Mouse (Mus musculus) forebrain, embryonic 13.5 days (tissue): Measurements from ENCODE around the gene Tlr5. TPM values are rescaled to one million over a fixed set of nuclear protein-coding genes. Genes with fewer than 3 reads are reported as not detected.

ENCODE experiments used
- ATAC-seq: fragments of 200-750 bp; cut with Nextera tagmentation; 2 replicates; pipeline ENCODE4 v1.8.0; 2017
- H3K27ac ChIP-seq: fragments of 300-500 bp; sonication (generic); 2 replicates; pipeline ENCODE4 v1.5.1; 2015; ENCODE audit warnings: inconsistent platforms, mild to moderate bottlenecking, moderate library complexity
- H3K27me3 ChIP-seq: fragments of 300-500 bp; sonication (generic); 2 replicates; pipeline ENCODE4 v1.6.1; 2015; ENCODE audit warnings: mild to moderate bottlenecking, inconsistent platforms
- H3K36me3 ChIP-seq: fragments of 300-500 bp; sonication (generic); 2 replicates; pipeline ENCODE4 v1.6.1; 2015; ENCODE audit warnings: mild to moderate bottlenecking, inconsistent platforms; ENCODE audit not compliant: poor library complexity, severe bottlenecking
- H3K4me1 ChIP-seq: fragments of 300-500 bp; sonication (generic); 2 replicates; pipeline ENCODE4 v1.6.1; 2015; ENCODE audit warnings: inconsistent platforms
- H3K4me2 ChIP-seq: fragments of 300-500 bp; sonication (generic); 2 replicates; pipeline ENCODE4 v1.6.1; 2015; ENCODE audit warnings: inconsistent platforms, mild to moderate bottlenecking, moderate library complexity
- H3K4me3 ChIP-seq: fragments of 300-500 bp; sonication (generic); 2 replicates; pipeline ENCODE4 v1.5.1; 2015; ENCODE audit warnings: mild to moderate bottlenecking, inconsistent platforms
- H3K9ac ChIP-seq: fragments of 300-500 bp; sonication (generic); 2 replicates; pipeline ENCODE4 v1.6.1; 2015; ENCODE audit warnings: mild to moderate bottlenecking, inconsistent platforms
- H3K9me3 ChIP-seq: fragments of 300-500 bp; sonication (generic); replicated peaks from 2 replicates; pipeline ENCODE4 v1.6.1; 2016; ENCODE audit warnings: inconsistent platforms
- WGBS: fragments of 180-500 bp; shearing (Covaris S2); methylation state at CpG from one replicate; pipeline ENCODE4 v1.1.7; 2015; 5-methylcytosine and 5-hydroxymethylcytosine counted together
- polyA plus RNA-seq: library from polyadenylated mRNA; unstranded; fragments of >200 nt; fragmentation: Nextera tagmentation; extraction: Ambion mirVana; gene quantifications from 2 replicates; pipeline ENCODE4 v1.2.1, GENCODE M21; 2015

The Tlr5 gene
- 0.13 and 0.34 TPM in 2 replicates for polyA plus RNA-seq

GRCm38 (mm10) chr1:182954287-182955046 lies at the start of gene Tlr5:
TSS of gene Tlr5 (plus strand) at chr1:182954788.
- Histone ChIP-seq H3K4me1 (peaks cover 37% of the 10 kb centered on the region), H3K9me3 (no peaks in the 10 kb centered on the region), H3K9ac (peak within 1 kb of the TSS; percentile 62), H3K36me3 (no peaks in the 10 kb centered on the region), H3K4me2 (peak within 1 kb of the TSS; percentile 66), H3K4me3 (peak within 1 kb of the TSS; percentile 35), H3K27ac (peak within 1 kb of the TSS; percentile 40; the same call in 1 of the 2 replicates), H3K27me3 (peaks cover 30% of the 10 kb centered on the region)
- peak; percentile 31; the same call in 1 of the 2 replicates for ATAC-seq
- 23% methylated on average over 20 of the region's 21 CpGs for whole genome bisulfite sequencing

GRCm38 (mm10) chr1:182905669-182906068 lies 48.9 kb upstream of the Tlr5 start:
- Histone ChIP-seq H3K4me2 (no peak overlapping the region), H3K27ac (no peak overlapping the region), H3K4me1 (peaks cover 14% of the 10 kb centered on the region), H3K36me3 (no peaks in the 10 kb centered on the region), H3K4me3 (no peak overlapping the region), H3K27me3 (no peaks in the 10 kb centered on the region), H3K9me3 (no peaks in the 10 kb centered on the region), H3K9ac (no peak overlapping the region)
- ATAC-seq = no peak
- WGBS = 82% methylated on average over 3 of the region's 3 CpGs

- peak; percentile 91 for ATAC-seq
- Histone ChIP-seq H3K36me3 (no peaks in the 10 kb centered on the region), H3K4me2 (peak overlapping the region; percentile 18; the same call in 1 of the 2 replicates), H3K9me3 (0 out of 2 replicates have a peak, but pooled peaks cover 5% of the 10 kb centered on the region), H3K9ac (0 out of 2 replicates have a peak overlapping the region, but pooled peaks have one; percentile 2), H3K27ac (no peak overlapping the region), H3K4me3 (no peak overlapping the region), H3K4me1 (peaks cover 14% of the 10 kb centered on the region), H3K27me3 (no peaks in the 10 kb centered on the region)
- WGBS = 21% methylated on average over 14 of the region's 14 CpGs
Observed at GRCm38 (mm10) chr1:182908050-182909036, 46.2 kb upstream of the Tlr5 start.

GRCm38 (mm10) chr1:182909066-182909465 lies 45.5 kb upstream of the Tlr5 start:
- Histone ChIP-seq H3K4me3 (no peak overlapping the region), H3K9ac (no peak overlapping the region), H3K9me3 (0 out of 2 replicates have a peak, but pooled peaks cover 5% of the 10 kb centered on the region), H3K27ac (no peak overlapping the region), H3K4me2 (no peak overlapping the region), H3K4me1 (peaks cover 14% of the 10 kb centered on the region), H3K36me3 (no peaks in the 10 kb centered on the region), H3K27me3 (no peaks in the 10 kb centered on the region)
- no peak for ATAC-seq
- WGBS = 48% methylated on average over 3 of the region's 3 CpGs

- no peaks in the 10 kb centered on the region for H3K27me3 ChIP-seq
- H3K27ac ChIP-seq = no peak overlapping the region
- no peak overlapping the region for H3K9ac ChIP-seq
- H3K4me1 ChIP-seq = peaks cover 14% of the 10 kb centered on the region
- no peak for ATAC-seq
- H3K36me3 ChIP-seq = no peaks in the 10 kb centered on the region
- no peak overlapping the region for H3K4me3 ChIP-seq
- 0 out of 2 replicates have a peak, but pooled peaks cover 5% of the 10 kb centered on the region for H3K9me3 ChIP-seq
- WGBS = 84% methylated on average over 5 of the region's 5 CpGs
- H3K4me2 ChIP-seq = no peak overlapping the region
Observed at GRCm38 (mm10) chr1:182909596-182909995, 45.0 kb upstream of the Tlr5 start.

GRCm38 (mm10) chr1:182912591-182912990 lies 42.0 kb upstream of the Tlr5 start:
- H3K9me3 ChIP-seq = 0 out of 2 replicates have a peak, but pooled peaks cover 5% of the 10 kb centered on the region
- H3K27ac ChIP-seq = no peak overlapping the region
- WGBS = 69% methylated on average over 2 of the region's 2 CpGs
- peaks cover 14% of the 10 kb centered on the region for H3K4me1 ChIP-seq
- H3K4me2 ChIP-seq = no peak overlapping the region
- H3K9ac ChIP-seq = no peak overlapping the region
- ATAC-seq = no peak
- no peaks in the 10 kb centered on the region for H3K27me3 ChIP-seq
- H3K36me3 ChIP-seq = no peaks in the 10 kb centered on the region
- H3K4me3 ChIP-seq = no peak overlapping the region

- Histone ChIP-seq H3K4me1 (peaks cover 9% of the 10 kb centered on the region), H3K27ac (no peak overlapping the region), H3K4me2 (no peak overlapping the region), H3K36me3 (no peaks in the 10 kb centered on the region), H3K27me3 (no peaks in the 10 kb centered on the region), H3K9me3 (0 out of 2 replicates have a peak, but pooled peaks cover 5% of the 10 kb centered on the region), H3K9ac (no peak overlapping the region), H3K4me3 (no peak overlapping the region)
- ATAC-seq = no peak
- 79% methylated on average over 4 of the region's 4 CpGs for WGBS
Observed at GRCm38 (mm10) chr1:182914121-182914908, 40.3 kb upstream of the Tlr5 start.

GRCm38 (mm10) chr1:182916166-182916565 lies 38.4 kb upstream of the Tlr5 start:
- 94% methylated on average over 5 of the region's 5 CpGs for WGBS
- no peak for ATAC-seq
- H3K27ac ChIP-seq = no peak overlapping the region

GRCm38 (mm10) chr1:182918718-182919346 lies 35.8 kb upstream of the Tlr5 start:
- no peak overlapping the region for H3K9ac ChIP-seq
- H3K27me3 ChIP-seq = no peaks in the 10 kb centered on the region
- peaks cover 17% of the 10 kb centered on the region for H3K4me1 ChIP-seq
- WGBS = 38% methylated on average over 8 of the region's 8 CpGs
- peak; percentile 50; the same call in 1 of the 2 replicates for ATAC-seq
- H3K27ac ChIP-seq = peak overlapping the region; percentile 11; the same call in 1 of the 2 replicates
- H3K36me3 ChIP-seq = no peaks in the 10 kb centered on the region
- no peak overlapping the region for H3K4me2 ChIP-seq
- H3K4me3 ChIP-seq = no peak overlapping the region
- no peaks in the 10 kb centered on the region for H3K9me3 ChIP-seq

More at GRCm38 (mm10) chr1:182916166-182916565, 38.4 kb upstream of the Tlr5 start:
- Histone ChIP-seq H3K36me3 (no peaks in the 10 kb centered on the region), H3K4me1 (peaks cover 11% of the 10 kb centered on the region), H3K9ac (no peak overlapping the region), H3K4me2 (no peak overlapping the region), H3K4me3 (no peak overlapping the region), H3K27me3 (no peaks in the 10 kb centered on the region), H3K9me3 (0 out of 2 replicates have a peak, but pooled peaks cover 5% of the 10 kb centered on the region)

- 57% methylated on average over 4 of the region's 4 CpGs for WGBS
- no peak overlapping the region for H3K4me2 ChIP-seq
- H3K27ac ChIP-seq = no peak overlapping the region
- no peaks in the 10 kb centered on the region for H3K9me3 ChIP-seq
- H3K4me3 ChIP-seq = no peak overlapping the region
- ATAC-seq = no peak
- H3K4me1 ChIP-seq = peaks cover 17% of the 10 kb centered on the region
- no peaks in the 10 kb centered on the region for H3K27me3 ChIP-seq
- H3K9ac ChIP-seq = no peak overlapping the region
- H3K36me3 ChIP-seq = no peaks in the 10 kb centered on the region
Observed at GRCm38 (mm10) chr1:182922824-182923223, 31.8 kb upstream of the Tlr5 start.

GRCm38 (mm10) chr1:182926465-182926864 lies 28.1 kb upstream of the Tlr5 start:
- Histone ChIP-seq H3K27me3 (no peaks in the 10 kb centered on the region), H3K9me3 (no peaks in the 10 kb centered on the region), H3K4me3 (no peak overlapping the region), H3K27ac (no peak overlapping the region), H3K4me1 (0 out of 2 replicates have a peak, but pooled peaks cover 6% of the 10 kb centered on the region), H3K9ac (no peak overlapping the region), H3K36me3 (no peaks in the 10 kb centered on the region), H3K4me2 (no peak overlapping the region)
- ATAC-seq = no peak
- WGBS = 91% methylated on average over 6 of the region's 6 CpGs
